Mouse (Mus musculus) 416B (cell line): Measurements from ENCODE around the gene D430041D05Rik.
A peak's percentile ranks its signal among the peaks of the same experiment; 100 is the strongest.
"Not testable (repeated sequence)": the region's sequence is repeated elsewhere in the genome, so short reads cannot be mapped to it uniquely, and the experiment has no call there.

Experiments used
- DNase-seq: peaks from one replicate; pipeline ENCODE4 v3.0.0; 2011; ENCODE audit warnings: low read depth

D430041D05Rik gene

GRCm38 (mm10) chr2:104117173-104117572 is 293.6 kb downstream of the D430041D05Rik start:
- not testable (repeated sequence) for DNase-seq

GRCm38 (mm10) chr2:104114898-104115297 is 295.9 kb downstream of the D430041D05Rik start:
- DNase-seq = no peak

GRCm38 (mm10) chr2:104113563-104113962 is 297.2 kb downstream of the D430041D05Rik start:
- DNase-seq = not testable (repeated sequence)

- not testable (repeated sequence) for DNase-seq
These were observed 299.5 kb downstream of the D430041D05Rik start for GRCm38 (mm10) chr2:104111170-104111797.

- peak; percentile 62 for DNase-seq
These were observed 300.8 kb downstream of the D430041D05Rik start for GRCm38 (mm10) chr2:104110031-104110430.

- no peak for DNase-seq
These were observed 301.3 kb downstream of the D430041D05Rik start for GRCm38 (mm10) chr2:104109528-104109927.

GRCm38 (mm10) chr2:104109021-104109420 is 301.8 kb downstream of the D430041D05Rik start:
- not testable (repeated sequence) for DNase-seq

- no peak for DNase-seq
These were observed 306.0 kb downstream of the D430041D05Rik start for GRCm38 (mm10) chr2:104104800-104105199.

- DNase-seq = no peak
These were observed 310.9 kb downstream of the D430041D05Rik start for GRCm38 (mm10) chr2:104099946-104100345.

- no peak for DNase-seq
These were observed 311.6 kb downstream of the D430041D05Rik start for GRCm38 (mm10) chr2:104099231-104099585.

GRCm38 (mm10) chr2:104098529-104099230 is 312.1 kb downstream of the D430041D05Rik start:
- DNase-seq = peak; percentile 90

GRCm38 (mm10) chr2:104097396-104097795 is 313.4 kb downstream of the D430041D05Rik start:
- not testable (repeated sequence) for DNase-seq

GRCm38 (mm10) chr2:104096796-104097195 is 314.0 kb downstream of the D430041D05Rik start:
- peak; percentile 11 for DNase-seq

GRCm38 (mm10) chr2:104096256-104096655 is 314.6 kb downstream of the D430041D05Rik start:
- peak; percentile 10 for DNase-seq

- peak; percentile 82 for DNase-seq
These were observed 315.0 kb downstream of the D430041D05Rik start, which contains the start of gene Cd59a for GRCm38 (mm10) chr2:104095741-104096213. Cd59a (plus strand) TSS chr2:104095801.

GRCm38 (mm10) chr2:104093305-104093704 is 317.5 kb downstream of the D430041D05Rik start:
- DNase-seq = no peak
